Mouse (Mus musculus): Measurements from ENCODE around the gene Rad51d.
A peak's percentile ranks its signal among the peaks of the same experiment; 100 is the strongest.

GRCm38 (mm10) chr11:82855327-82855973, 35.0 kb downstream of the Rad51d start:
- no peak for TF ChIP-seq CTCF (IDR thresholded peaks at IDR 0.05; ENCODE audit: low read depth)
- TF ChIP-seq EP300 (IDR thresholded peaks at IDR 0.05; ENCODE audit: low read depth): peak; percentile 76

Measured in liver, postnatal 0 days (tissue).